Mouse (Mus musculus) erythroblast, embryonic 14.5 days (primary cell): ENCODE measurements around the gene Ncln.

Source experiments
- GATA1 ChIP-seq: IDR thresholded peaks from 2 replicates; pipeline ENCODE4 v1.6.1; 2012; ENCODE audit warnings: low read length, inconsistent platforms, mixed read lengths
- TAL1 ChIP-seq: IDR thresholded peaks from 3 replicates; pipeline ENCODE4 v1.6.1; 2012; ENCODE audit warnings: low read length, inconsistent platforms, mixed read lengths

GRCm38 (mm10) chr10:81542727-81543460, 46.7 kb upstream of the Ncln start:
- TF ChIP-seq GATA1 (no peak), TAL1 (no peak)
